Mouse (Mus musculus) midbrain, embryonic 12.5 days (tissue): Measurements from ENCODE around the gene Klhdc1. TPM values are rescaled to one million over a fixed set of nuclear protein-coding genes. Genes with fewer than 3 reads are reported as not detected.

Source experiments
- ATAC-seq: fragments of 200-750 bp; cut with Nextera tagmentation; 2 replicates; pipeline ENCODE4 v1.8.0; 2017; ENCODE audit warnings: low read depth, moderate TSS enrichment, moderate library complexity; ENCODE audit not compliant: low FRiP score
- H3K27ac ChIP-seq: fragments of 300-500 bp; sonication (generic); replicated peaks from 2 replicates; pipeline ENCODE4 v1.5.1; 2016; ENCODE audit warnings: mild to moderate bottlenecking
- H3K27me3 ChIP-seq: fragments of 300-500 bp; sonication (generic); 2 replicates; pipeline ENCODE4 v1.6.1; 2016; ENCODE audit warnings: mild to moderate bottlenecking
- H3K36me3 ChIP-seq: fragments of 300-500 bp; sonication (generic); 2 replicates; pipeline ENCODE4 v1.6.1; 2016
- H3K4me1 ChIP-seq: fragments of 300-500 bp; sonication (generic); 2 replicates; pipeline ENCODE4 v1.6.1; 2016
- H3K4me2 ChIP-seq: fragments of 300-500 bp; sonication (generic); replicated peaks from 2 replicates; pipeline ENCODE4 v1.6.1; 2016; ENCODE audit warnings: mild to moderate bottlenecking, moderate library complexity
- H3K4me3 ChIP-seq: fragments of 300-500 bp; sonication (generic); 2 replicates; pipeline ENCODE4 v1.5.1; 2016; ENCODE audit warnings: mild to moderate bottlenecking
- H3K9ac ChIP-seq: fragments of 300-500 bp; sonication (generic); replicated peaks from 2 replicates; pipeline ENCODE4 v1.6.1; 2016; ENCODE audit warnings: mild to moderate bottlenecking, moderate library complexity
- H3K9me3 ChIP-seq: fragments of 300-500 bp; sonication (generic); 2 replicates; pipeline ENCODE4 v1.6.1; 2016; ENCODE audit warnings: mild to moderate bottlenecking
- WGBS: fragments of 180-500 bp; shearing (Covaris S2); methylation state at CpG from one replicate; pipeline ENCODE4 v1.1.7; 2016; 5-methylcytosine and 5-hydroxymethylcytosine counted together
- polyA plus RNA-seq: library from polyadenylated mRNA; unstranded; fragments of >200 nt; fragmentation: Nextera tagmentation; extraction: Ambion mirVana; gene quantifications from 2 replicates; pipeline ENCODE4 v1.2.1, GENCODE M21; 2016

The Klhdc1 gene
- polyA plus RNA-seq, 1 experiment from 2014 or later = 3.7 TPM

DNA sequence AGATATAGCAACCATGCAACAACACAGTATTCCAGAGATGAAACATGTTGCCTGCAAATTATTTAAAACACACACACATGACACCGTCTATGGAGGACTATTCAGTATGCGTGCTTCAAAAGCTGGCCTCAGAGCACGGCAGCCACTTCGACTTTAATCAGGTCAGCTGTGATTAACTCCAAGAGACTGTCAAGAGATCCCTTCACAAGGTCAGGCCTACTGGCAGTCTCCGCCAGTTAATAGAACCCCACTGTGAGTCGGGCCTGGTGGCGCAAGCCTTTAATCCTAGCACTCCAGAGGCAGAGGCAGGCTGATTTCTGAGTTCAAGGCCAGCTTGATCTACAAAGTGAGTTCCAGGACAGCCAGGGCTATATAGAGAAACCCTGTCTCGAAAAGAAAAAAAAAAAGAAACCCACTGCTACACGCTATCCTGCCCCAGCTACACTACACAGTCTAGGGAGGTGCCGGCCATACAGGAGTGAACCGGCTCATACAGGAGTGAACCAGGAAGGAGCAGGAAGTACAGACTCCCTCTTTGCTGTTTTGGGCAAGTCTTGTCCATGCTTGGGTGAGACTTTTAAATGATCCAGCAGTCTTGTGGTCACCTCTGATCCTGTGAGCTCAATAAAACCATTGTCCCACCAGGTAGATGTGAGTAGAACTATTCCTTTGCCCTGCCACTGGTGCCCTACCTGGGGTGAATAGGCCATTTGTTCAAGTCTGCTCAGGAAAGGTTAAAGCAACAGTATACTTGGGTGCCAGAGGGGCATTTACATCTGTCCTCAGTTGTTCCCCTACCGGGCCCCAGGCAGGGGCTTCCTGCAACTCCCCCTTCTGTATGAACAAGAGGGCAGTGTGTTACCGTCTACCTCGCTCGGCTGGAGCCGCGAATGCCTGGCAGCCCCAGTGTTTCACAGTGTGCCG, 30.7 kb upstream of the Klhdc1 start:
- ATAC-seq = no peak

DNA sequence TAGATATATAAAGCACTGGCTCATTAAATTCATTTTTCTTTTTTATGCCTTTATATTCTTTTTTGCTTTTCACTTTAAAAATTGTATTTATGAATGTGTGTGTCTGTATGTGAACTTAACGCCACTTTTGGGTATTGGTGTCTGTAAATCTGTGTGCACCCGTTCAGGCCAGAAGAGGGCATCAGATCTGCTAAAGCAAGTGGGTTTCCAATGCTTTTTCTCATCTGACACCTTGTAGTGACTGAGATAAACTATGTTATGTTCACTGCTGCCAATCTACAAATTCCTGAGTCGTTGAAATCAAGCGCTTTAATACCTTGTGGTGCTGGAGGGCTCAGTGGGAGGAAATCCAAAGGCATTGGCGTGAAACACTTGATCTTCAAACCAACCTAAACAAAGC, 29.9 kb upstream of the Klhdc1 start:
- Histone ChIP-seq H3K27ac (no peak overlapping the region), H3K27me3 (no peaks in the 10 kb centered on the region), H3K4me1 (no peaks in the 10 kb centered on the region), H3K9me3 (no peaks in the 10 kb centered on the region), H3K9ac (no peak overlapping the region), H3K4me2 (no peak overlapping the region), H3K36me3 (peaks cover 39% of the 10 kb centered on the region; the same call in 1 of the 2 replicates), H3K4me3 (no peak overlapping the region)
- ATAC-seq = no peak
- WGBS = 90% methylated on average over 5 of the region's 5 CpGs

More for the DNA sequence above, 30.7 kb upstream of the Klhdc1 start:
- 93% methylated on average over 18 of the region's 18 CpGs for WGBS
- H3K27ac ChIP-seq = no peak overlapping the region
- H3K4me3 ChIP-seq = no peak overlapping the region
- H3K9me3 ChIP-seq = no peaks in the 10 kb centered on the region
- H3K27me3 ChIP-seq = no peaks in the 10 kb centered on the region
- H3K4me1 ChIP-seq = no peaks in the 10 kb centered on the region
- H3K36me3 ChIP-seq = peaks cover 37% of the 10 kb centered on the region; the same call in 1 of the 2 replicates
- no peak overlapping the region for H3K9ac ChIP-seq
- H3K4me2 ChIP-seq = no peak overlapping the region

DNA sequence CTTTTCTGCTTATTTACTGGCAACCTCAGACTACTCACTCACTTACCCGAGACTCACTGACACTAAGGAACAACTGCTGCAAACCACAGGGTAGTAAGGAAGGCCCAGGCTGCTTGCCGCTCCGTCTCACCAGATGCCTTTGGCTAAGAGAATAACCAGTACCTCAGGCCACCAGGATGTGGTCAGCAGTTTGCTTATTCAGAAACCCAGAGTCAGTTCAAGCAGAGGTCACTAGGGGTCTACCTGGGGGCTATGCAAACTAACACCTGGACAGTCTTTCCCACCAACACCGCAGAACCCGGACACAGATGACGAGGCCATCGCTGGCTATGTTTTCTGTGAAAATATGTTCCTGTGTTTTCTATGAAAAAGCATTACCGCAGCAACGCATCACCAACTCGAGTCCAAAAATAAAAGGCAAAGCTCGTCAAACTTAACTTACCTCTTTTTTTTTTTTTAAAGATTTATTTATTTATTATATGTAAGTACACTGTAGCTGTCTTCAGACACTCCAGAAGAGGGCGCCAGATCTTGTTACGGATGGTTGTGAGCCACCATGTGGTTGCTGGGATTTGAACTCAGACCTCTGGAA, 27.7 kb upstream of the Klhdc1 start:
- Histone ChIP-seq H3K27me3 (no peaks in the 10 kb centered on the region), H3K9ac (no peak overlapping the region), H3K4me3 (no peak overlapping the region), H3K27ac (no peak overlapping the region), H3K4me1 (no peaks in the 10 kb centered on the region), H3K4me2 (no peak overlapping the region), H3K36me3 (peaks cover 45% of the 10 kb centered on the region; the same call in 1 of the 2 replicates), H3K9me3 (no peaks in the 10 kb centered on the region)
- 92% methylated on average over 13 of the region's 13 CpGs for WGBS
- ATAC-seq = no peak

DNA sequence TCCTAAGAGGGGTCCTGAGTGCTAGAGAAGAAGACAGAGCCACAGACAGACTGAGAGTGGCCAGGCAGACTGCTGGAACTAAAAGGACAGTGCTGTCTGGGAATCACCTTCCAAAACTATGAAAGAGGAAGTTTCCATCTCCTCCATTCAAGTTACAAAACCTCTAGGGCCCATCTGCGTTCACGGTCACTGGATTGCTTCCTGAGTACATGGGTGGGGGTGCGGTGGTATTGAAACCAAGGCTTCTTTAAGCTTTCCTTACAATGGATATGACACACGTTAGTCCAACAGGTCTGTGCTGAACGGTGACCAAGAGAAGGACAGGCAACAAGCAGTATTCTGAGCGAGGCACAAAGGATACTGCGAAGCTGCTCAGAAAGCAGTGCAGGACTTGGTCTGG, 26.6 kb upstream of the Klhdc1 start:
- H3K27ac ChIP-seq = no peak overlapping the region
- no peaks in the 10 kb centered on the region for H3K27me3 ChIP-seq
- ATAC-seq = no peak
- H3K36me3 ChIP-seq = peaks cover 45% of the 10 kb centered on the region; the same call in 1 of the 2 replicates
- no peak overlapping the region for H3K4me3 ChIP-seq
- H3K4me2 ChIP-seq = no peak overlapping the region
- H3K9me3 ChIP-seq = no peaks in the 10 kb centered on the region
- WGBS = 92% methylated on average over 7 of the region's 7 CpGs
- H3K9ac ChIP-seq = no peak overlapping the region
- H3K4me1 ChIP-seq = no peaks in the 10 kb centered on the region

DNA sequence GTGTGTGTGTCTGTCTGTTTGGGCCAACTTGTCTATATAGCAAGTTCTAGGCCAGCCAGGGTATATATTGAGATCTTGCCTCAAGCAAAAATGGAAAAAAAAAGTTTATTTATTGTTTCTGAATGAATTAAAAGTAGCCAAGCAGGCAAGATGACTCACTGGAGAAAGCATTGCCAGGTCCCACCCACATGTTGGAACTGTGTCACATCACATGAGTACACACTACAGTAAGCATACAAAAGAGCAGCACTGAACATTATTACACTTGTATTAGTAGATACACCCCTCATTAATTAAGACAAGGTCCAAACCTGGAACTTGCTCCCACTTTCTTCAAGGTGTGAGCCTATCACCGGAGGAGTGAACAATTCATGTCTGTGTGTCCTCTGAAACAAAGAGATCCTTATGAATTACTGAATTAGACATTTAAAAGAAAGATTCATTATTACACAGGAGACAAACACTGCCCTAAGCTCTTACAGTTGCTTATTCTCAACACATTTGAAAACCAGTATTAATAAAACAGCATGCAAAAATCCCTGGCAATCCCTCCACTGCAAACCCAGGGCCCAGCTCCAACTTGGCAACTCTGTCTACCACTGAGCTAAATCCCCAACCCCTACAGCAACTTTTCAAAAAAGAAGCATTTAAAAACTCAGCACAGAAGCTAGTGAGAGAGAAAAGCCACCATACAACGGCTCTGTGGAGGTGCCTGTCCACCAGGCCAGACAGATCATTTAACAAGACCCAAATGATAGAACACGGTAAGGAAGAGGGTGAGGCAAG, 25.8 kb upstream of the Klhdc1 start:
- peaks cover 50% of the 10 kb centered on the region for H3K36me3 ChIP-seq
- no peak overlapping the region for H3K27ac ChIP-seq

DNA sequence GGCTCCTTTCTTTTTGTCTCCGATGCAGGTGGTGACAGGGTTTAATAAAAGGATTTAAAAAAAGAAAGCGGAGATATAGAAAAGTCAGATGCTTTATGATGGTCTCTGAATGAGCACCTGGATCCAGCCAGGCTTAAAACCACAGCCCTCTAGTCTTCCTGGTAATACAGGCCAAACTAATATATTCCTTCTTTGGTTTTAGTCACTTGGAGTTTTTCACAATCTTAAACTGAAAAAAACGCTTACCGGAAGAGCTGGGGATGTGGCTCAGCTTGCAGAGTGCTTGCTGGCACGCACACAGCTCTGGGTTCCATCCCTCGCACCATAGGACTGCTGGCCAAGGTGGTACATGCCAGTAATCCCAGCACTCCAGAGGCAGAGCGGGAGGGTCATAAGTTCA, 24.4 kb upstream of the Klhdc1 start:
- Histone ChIP-seq H3K27ac (no peak overlapping the region), H3K4me2 (no peak overlapping the region), H3K4me1 (no peaks in the 10 kb centered on the region), H3K9ac (no peak overlapping the region), H3K27me3 (no peaks in the 10 kb centered on the region), H3K9me3 (no peaks in the 10 kb centered on the region), H3K36me3 (peaks cover 54% of the 10 kb centered on the region), H3K4me3 (no peak overlapping the region)
- ATAC-seq = no peak
- WGBS = 95% methylated on average over 7 of the region's 7 CpGs

More for the DNA sequence above, 25.8 kb upstream of the Klhdc1 start:
- Histone ChIP-seq H3K4me1 (no peaks in the 10 kb centered on the region), H3K27me3 (no peaks in the 10 kb centered on the region), H3K4me3 (no peak overlapping the region), H3K4me2 (no peak overlapping the region), H3K9ac (no peak overlapping the region), H3K9me3 (no peaks in the 10 kb centered on the region)
- no peak for ATAC-seq
- 90% methylated on average over 3 of the region's 3 CpGs for WGBS

DNA sequence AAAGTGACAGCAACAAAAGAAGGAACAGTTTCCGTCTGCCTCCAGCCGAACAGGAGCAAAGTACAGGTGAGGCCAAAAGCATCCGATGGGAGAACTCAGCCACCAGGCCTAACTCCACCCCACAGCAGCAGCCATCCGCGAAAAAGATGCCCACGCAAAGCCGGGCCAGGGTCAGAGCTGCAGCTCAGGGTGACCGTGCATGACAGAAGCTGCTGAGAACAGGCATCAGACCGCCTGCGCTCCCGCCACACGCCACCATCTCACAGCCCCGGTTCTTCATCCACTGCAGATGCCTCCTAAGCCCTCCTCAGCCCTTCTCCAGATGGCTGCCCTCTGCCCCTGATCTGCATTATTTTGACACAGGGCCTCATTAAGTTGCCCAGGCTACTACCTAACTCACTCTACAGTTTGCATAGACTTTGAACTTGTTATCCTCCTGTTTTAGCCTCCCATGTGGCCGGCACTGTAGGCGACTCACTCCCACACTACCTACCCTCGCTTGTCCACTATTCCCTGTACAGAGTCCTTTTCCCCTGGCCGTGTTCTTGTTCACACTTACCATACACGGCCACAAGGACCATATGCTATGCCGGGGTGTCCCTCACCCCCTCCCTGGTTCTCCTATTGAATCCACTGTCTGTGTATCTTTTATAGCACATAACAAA, 20.2 kb upstream of the Klhdc1 start:
- ATAC-seq = no peak
- 88% methylated on average over 19 of the region's 19 CpGs for WGBS
- Histone ChIP-seq H3K9me3 (no peaks in the 10 kb centered on the region), H3K36me3 (peaks cover 25% of the 10 kb centered on the region; the same call in 1 of the 2 replicates), H3K27me3 (no peaks in the 10 kb centered on the region), H3K9ac (no peak overlapping the region), H3K4me3 (no peak overlapping the region), H3K27ac (no peak overlapping the region), H3K4me2 (no peak overlapping the region), H3K4me1 (no peaks in the 10 kb centered on the region)

DNA sequence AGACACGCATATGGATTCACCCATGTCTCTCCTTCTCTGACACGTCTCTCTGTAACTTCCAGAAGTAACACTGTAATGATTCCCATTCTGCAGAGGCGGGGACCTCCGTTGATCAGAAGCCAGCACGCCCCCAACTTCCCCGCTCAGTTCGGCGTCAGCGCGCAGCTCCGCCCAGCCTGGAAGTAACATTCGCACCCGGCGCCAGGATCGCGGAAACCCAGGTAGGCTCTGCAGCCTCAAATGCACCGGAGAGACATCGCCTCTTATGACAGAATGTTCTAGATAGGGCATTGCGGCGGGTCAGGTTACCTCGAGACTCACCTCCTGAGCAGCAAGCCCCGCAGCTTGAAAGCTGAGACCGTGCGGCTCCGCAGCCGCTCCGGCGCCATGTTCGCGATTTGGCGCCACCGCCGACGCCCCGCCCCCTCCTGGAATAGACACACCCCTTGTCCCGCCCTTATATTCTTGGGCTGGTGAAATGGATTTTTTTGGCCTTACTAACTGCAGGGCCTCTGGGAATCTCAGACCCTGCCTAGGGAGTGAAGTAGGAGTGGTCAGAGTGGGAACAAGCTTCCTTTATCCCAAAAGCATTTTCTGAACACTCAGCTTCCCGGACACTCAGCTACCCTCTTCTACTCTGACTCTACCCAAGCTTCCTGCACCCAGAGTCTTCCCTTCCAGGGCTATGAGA, 13.1 kb upstream of the Klhdc1 start, which contains the start of gene Pole2:
Gene Pole2 (minus strand): TSS at position 420 of the 691 bp plus-strand sequence.
- Histone ChIP-seq H3K36me3 (no peaks in the 10 kb centered on the region), H3K4me2 (peak within 1 kb of the TSS; percentile 58), H3K4me3 (peak within 1 kb of the TSS; percentile 70), H3K9ac (peak within 1 kb of the TSS; percentile 60), H3K27me3 (no peaks in the 10 kb centered on the region), H3K27ac (0 out of 2 replicates have a peak within 1 kb of the TSS, but pooled peaks have one; percentile 39), H3K4me1 (peaks cover 10% of the 10 kb centered on the region; the same call in 1 of the 2 replicates), H3K9me3 (no peaks in the 10 kb centered on the region)
- ATAC-seq = peak; percentile 94
- under 1% methylated on average over 37 of the region's 37 CpGs for WGBS

DNA sequence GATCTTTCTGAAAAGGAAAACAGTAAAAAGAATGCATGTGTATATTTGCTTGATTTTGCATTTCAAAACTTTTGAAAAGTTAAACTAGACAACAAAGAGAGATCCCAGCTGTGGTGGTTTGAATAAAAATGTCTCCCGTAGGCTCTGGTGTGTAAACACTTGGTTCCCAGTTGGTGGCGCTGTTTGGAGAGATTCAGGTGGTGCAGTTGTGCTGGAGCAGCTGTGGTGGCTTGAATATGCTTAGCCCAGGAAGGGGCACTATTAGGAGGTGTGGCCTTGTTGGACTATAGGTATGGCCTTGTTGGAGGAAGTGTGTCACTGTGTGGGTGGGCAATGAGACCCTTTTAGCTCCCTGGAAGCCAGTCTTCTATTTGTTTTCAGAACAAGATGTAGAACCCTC, 11.7 kb upstream of the Klhdc1 start:
- Histone ChIP-seq H3K36me3 (no peaks in the 10 kb centered on the region), H3K27me3 (no peaks in the 10 kb centered on the region), H3K9ac (no peak overlapping the region), H3K27ac (no peak overlapping the region), H3K4me3 (no peak overlapping the region), H3K9me3 (no peaks in the 10 kb centered on the region), H3K4me1 (peaks cover 10% of the 10 kb centered on the region; the same call in 1 of the 2 replicates), H3K4me2 (no peak overlapping the region)
- 65% methylated on average over 2 of the region's 2 CpGs for WGBS
- no peak for ATAC-seq

DNA sequence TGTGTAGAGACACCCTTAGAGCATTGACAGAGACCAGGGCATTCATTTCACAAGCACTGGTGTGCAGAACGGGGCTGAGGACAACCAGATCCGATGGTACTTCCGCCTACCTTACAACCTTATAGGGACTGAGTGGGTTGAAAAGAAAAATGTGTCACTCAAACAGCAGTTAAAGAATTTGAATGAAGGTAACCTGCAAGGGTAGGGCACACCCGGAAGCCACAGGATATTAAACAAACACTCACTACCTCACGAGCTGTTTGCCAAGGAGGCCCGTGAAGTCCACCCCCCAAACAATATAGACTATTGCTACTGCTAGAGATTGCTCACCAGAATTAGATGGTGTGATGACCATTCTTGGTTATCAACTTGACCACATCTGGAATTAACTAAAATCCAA, 5.2 kb upstream of the Klhdc1 start:
- no peak overlapping the region for H3K27ac ChIP-seq
- 94% methylated on average over 6 of the region's 6 CpGs for WGBS
- H3K27me3 ChIP-seq = no peaks in the 10 kb centered on the region
- no peaks in the 10 kb centered on the region for H3K4me1 ChIP-seq
- H3K9me3 ChIP-seq = no peaks in the 10 kb centered on the region
- no peak overlapping the region for H3K9ac ChIP-seq
- no peak for ATAC-seq
- no peak overlapping the region for H3K4me3 ChIP-seq
- H3K4me2 ChIP-seq = no peak overlapping the region
- no peaks in the 10 kb centered on the region for H3K36me3 ChIP-seq

DNA sequence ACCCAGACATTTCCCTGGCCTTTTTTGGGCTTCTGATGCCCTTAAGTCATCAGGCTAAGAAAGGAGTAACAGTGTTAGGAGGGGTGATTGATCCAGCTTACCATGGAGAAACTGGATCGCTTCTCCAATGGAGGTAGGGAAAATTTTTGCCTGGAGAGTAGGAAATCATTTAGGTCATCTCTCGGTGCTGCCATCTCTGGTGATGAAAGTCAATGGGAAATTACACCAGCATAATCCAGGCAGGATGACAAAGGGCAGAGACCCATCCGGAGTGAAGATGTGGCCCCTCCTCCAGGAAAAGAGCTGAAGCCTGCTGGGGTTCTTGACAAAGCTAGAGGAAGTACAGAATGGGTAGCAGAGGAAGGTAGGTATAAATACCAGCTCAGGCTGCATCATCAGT, 2.7 kb upstream of the Klhdc1 start:
- Histone ChIP-seq H3K9ac (no peak overlapping the region), H3K9me3 (no peaks in the 10 kb centered on the region), H3K4me3 (no peak overlapping the region), H3K4me1 (no peaks in the 10 kb centered on the region), H3K4me2 (no peak overlapping the region), H3K27me3 (no peaks in the 10 kb centered on the region), H3K36me3 (no peaks in the 10 kb centered on the region), H3K27ac (no peak overlapping the region)
- ATAC-seq = no peak
- 40% methylated on average over 3 of the region's 3 CpGs for WGBS
